Mouse (Mus musculus): ENCODE results near the gene Gm37240. TPM values are rescaled to one million over a fixed set of nuclear protein-coding genes. Genes with fewer than 3 reads are reported as not detected.

Gm37240 gene
- total RNA-seq, 1 experiment: 1.2 TPM

- peaks cover 3% of the 10 kb centered on the region for H3K36me3 ChIP-seq (ENCODE audit: control insufficient read depth, insufficient read depth, low read length, poor library complexity, severe bottlenecking)
- in situ Hi-C loops (cut with MboI; ENCODE audit: low sequenced_read_pairs in 2 of 2, unreplicated experiment in 2 of 2): no loop called here
These were observed 231.8 kb downstream of the Gm37240 start for GRCm38 (mm10) chr3:85655538-85655937.

GRCm38 (mm10) chr3:85652727-85653665 lies 234.3 kb downstream of the Gm37240 start:
- H3K36me3 ChIP-seq (ENCODE audit: control insufficient read depth, insufficient read depth, low read length, poor library complexity, severe bottlenecking): peaks cover 3% of the 10 kb centered on the region
- in situ Hi-C loops (cut with MboI; ENCODE audit: low sequenced_read_pairs in 2 of 2, unreplicated experiment in 2 of 2): no loop called here
- no peaks in the 10 kb centered on the region for H3K9me3 ChIP-seq (ENCODE audit: control insufficient read depth, insufficient read depth, low read depth, low read length)
- H3K4me1 ChIP-seq (ENCODE audit: control insufficient read depth in 2 of 2, insufficient read depth in 2 of 2, low read length in 2 of 2, poor library complexity in 1 of 2): no peaks in the 10 kb centered on the region
- no peak for TF ChIP-seq CHD2 (IDR thresholded peaks at IDR 0.05; ENCODE audit: low read depth, low read length)
- no peak for TF ChIP-seq ZNF384 (IDR thresholded peaks at IDR 0.05; ENCODE audit: low read depth, low read length)
- no peak for TF ChIP-seq ZC3H11A (IDR thresholded peaks at IDR 0.05; ENCODE audit: borderline replicate concordance, low read depth, low read length)
- no peak for TF ChIP-seq MAFK (IDR thresholded peaks at IDR 0.05; ENCODE audit: insufficient read depth, low read depth, low read length)
- no peak for TF ChIP-seq HCFC1 (IDR thresholded peaks at IDR 0.05; ENCODE audit: borderline replicate concordance, insufficient read depth, low read length)
- no peak overlapping the region for H3K27ac ChIP-seq (ENCODE audit: insufficient read depth, low read depth, low read length, poor library complexity, severe bottlenecking)
- DNase-seq (ENCODE audit: low read depth, low spot score): no peak
- H3K9ac ChIP-seq (ENCODE audit: insufficient read depth, low read depth, low read length, poor library complexity, severe bottlenecking): no peak overlapping the region
- no peak overlapping the region for H3K4me3 ChIP-seq (ENCODE audit: insufficient read depth in 1 of 2, low read depth in 1 of 2, low read length in 2 of 2, poor library complexity in 1 of 2, severe bottlenecking in 1 of 2)

More at GRCm38 (mm10) chr3:85655538-85655937, 231.8 kb downstream of the Gm37240 start:
- H3K27ac ChIP-seq (ENCODE audit: insufficient read depth, low read depth, low read length, poor library complexity, severe bottlenecking): no peak overlapping the region
- H3K9me3 ChIP-seq (ENCODE audit: control insufficient read depth, insufficient read depth, low read depth, low read length): no peaks in the 10 kb centered on the region
- no peak overlapping the region for H3K4me3 ChIP-seq (ENCODE audit: insufficient read depth in 1 of 2, low read depth in 1 of 2, low read length in 2 of 2, poor library complexity in 1 of 2, severe bottlenecking in 1 of 2)
- H3K4me1 ChIP-seq (ENCODE audit: control insufficient read depth in 2 of 2, insufficient read depth in 2 of 2, low read length in 2 of 2, poor library complexity in 1 of 2): no peaks in the 10 kb centered on the region
- TF ChIP-seq MAFK (IDR thresholded peaks at IDR 0.05; ENCODE audit: insufficient read depth, low read depth, low read length) (no peak), CHD2 (IDR thresholded peaks at IDR 0.05; ENCODE audit: low read depth, low read length) (no peak), ZNF384 (IDR thresholded peaks at IDR 0.05; ENCODE audit: low read depth, low read length) (no peak), ZC3H11A (IDR thresholded peaks at IDR 0.05; ENCODE audit: borderline replicate concordance, low read depth, low read length) (no peak)
- DNase-seq (ENCODE audit: low read depth, low spot score): no peak
- H3K9ac ChIP-seq (ENCODE audit: insufficient read depth, low read depth, low read length, poor library complexity, severe bottlenecking): no peak overlapping the region

- TF ChIP-seq MAFK (IDR thresholded peaks at IDR 0.05; ENCODE audit: insufficient read depth, low read depth, low read length): no peak
- TF ChIP-seq CHD2 (IDR thresholded peaks at IDR 0.05; ENCODE audit: low read depth, low read length): no peak
- no peak for TF ChIP-seq ZC3H11A (IDR thresholded peaks at IDR 0.05; ENCODE audit: borderline replicate concordance, low read depth, low read length)
- no peak for TF ChIP-seq HCFC1 (IDR thresholded peaks at IDR 0.05; ENCODE audit: borderline replicate concordance, insufficient read depth, low read length)
- TF ChIP-seq ZNF384 (IDR thresholded peaks at IDR 0.05; ENCODE audit: low read depth, low read length): no peak
- Histone ChIP-seq H3K36me3 (ENCODE audit: control insufficient read depth, insufficient read depth, low read length, poor library complexity, severe bottlenecking) (peaks cover 3% of the 10 kb centered on the region), H3K4me1 (ENCODE audit: control insufficient read depth in 2 of 2, insufficient read depth in 2 of 2, low read length in 2 of 2, poor library complexity in 1 of 2) (no peaks in the 10 kb centered on the region), H3K9me3 (ENCODE audit: control insufficient read depth, insufficient read depth, low read depth, low read length) (no peaks in the 10 kb centered on the region), H3K9ac (ENCODE audit: insufficient read depth, low read depth, low read length, poor library complexity, severe bottlenecking) (no peak overlapping the region), H3K4me3 (ENCODE audit: insufficient read depth in 1 of 2, low read depth in 1 of 2, low read length in 2 of 2, poor library complexity in 1 of 2, severe bottlenecking in 1 of 2) (no peak overlapping the region), H3K27ac (ENCODE audit: insufficient read depth, low read depth, low read length, poor library complexity, severe bottlenecking) (no peak overlapping the region)
- in situ Hi-C loops (cut with MboI; ENCODE audit: low sequenced_read_pairs in 2 of 2, unreplicated experiment in 2 of 2): no loop called here
- no peak for DNase-seq (ENCODE audit: low read depth, low spot score)
These were observed 238.1 kb downstream of the Gm37240 start for GRCm38 (mm10) chr3:85649176-85649575.

- in situ Hi-C loops (cut with MboI; ENCODE audit: low sequenced_read_pairs in 2 of 2, unreplicated experiment in 2 of 2): no loop called here
These were observed 241.8 kb downstream of the Gm37240 start for GRCm38 (mm10) chr3:85645517-85646004.

More at GRCm38 (mm10) chr3:85645517-85646004, 241.8 kb downstream of the Gm37240 start:
- Histone ChIP-seq H3K4me1 (ENCODE audit: control insufficient read depth in 2 of 2, insufficient read depth in 2 of 2, low read length in 2 of 2, poor library complexity in 1 of 2) (no peaks in the 10 kb centered on the region), H3K36me3 (ENCODE audit: control insufficient read depth, insufficient read depth, low read length, poor library complexity, severe bottlenecking) (no peaks in the 10 kb centered on the region), H3K9me3 (ENCODE audit: control insufficient read depth, insufficient read depth, low read depth, low read length) (no peaks in the 10 kb centered on the region), H3K9ac (ENCODE audit: insufficient read depth, low read depth, low read length, poor library complexity, severe bottlenecking) (no peak overlapping the region), H3K4me3 (ENCODE audit: insufficient read depth in 1 of 2, low read depth in 1 of 2, low read length in 2 of 2, poor library complexity in 1 of 2, severe bottlenecking in 1 of 2) (no peak overlapping the region), H3K27ac (ENCODE audit: insufficient read depth, low read depth, low read length, poor library complexity, severe bottlenecking) (no peak overlapping the region)
- TF ChIP-seq MAFK (IDR thresholded peaks at IDR 0.05; ENCODE audit: insufficient read depth, low read depth, low read length) (no peak), ZC3H11A (IDR thresholded peaks at IDR 0.05; ENCODE audit: borderline replicate concordance, low read depth, low read length) (no peak), CHD2 (IDR thresholded peaks at IDR 0.05; ENCODE audit: low read depth, low read length) (no peak), HCFC1 (IDR thresholded peaks at IDR 0.05; ENCODE audit: borderline replicate concordance, insufficient read depth, low read length) (no peak), ZNF384 (IDR thresholded peaks at IDR 0.05; ENCODE audit: low read depth, low read length) (no peak)
- DNase-seq (ENCODE audit: low read depth, low spot score): no peak

Measured in ES-E14 (cell line).